Mouse (Mus musculus) C3H10T1/2 (cell line): Measurements from ENCODE around the gene Spcs3. TPM values are rescaled to one million over a fixed set of nuclear protein-coding genes. Genes with fewer than 3 reads are reported as not detected.

ENCODE experiments used
- polyA plus RNA-seq, 2 experiments: library from polyadenylated mRNA; unstranded; fragments of >200 nt; fragmentation: generic; extraction: Trizol; gene quantifications; one replicate each; pipeline ENCODE4 v1.2.1; 2012; ENCODE audit warnings: missing spikeins in 2 of 2

Spcs3 gene
- 1 to 10 TPM; 2.5 to 9.5 TPM for polyA plus RNA-seq

DNA sequence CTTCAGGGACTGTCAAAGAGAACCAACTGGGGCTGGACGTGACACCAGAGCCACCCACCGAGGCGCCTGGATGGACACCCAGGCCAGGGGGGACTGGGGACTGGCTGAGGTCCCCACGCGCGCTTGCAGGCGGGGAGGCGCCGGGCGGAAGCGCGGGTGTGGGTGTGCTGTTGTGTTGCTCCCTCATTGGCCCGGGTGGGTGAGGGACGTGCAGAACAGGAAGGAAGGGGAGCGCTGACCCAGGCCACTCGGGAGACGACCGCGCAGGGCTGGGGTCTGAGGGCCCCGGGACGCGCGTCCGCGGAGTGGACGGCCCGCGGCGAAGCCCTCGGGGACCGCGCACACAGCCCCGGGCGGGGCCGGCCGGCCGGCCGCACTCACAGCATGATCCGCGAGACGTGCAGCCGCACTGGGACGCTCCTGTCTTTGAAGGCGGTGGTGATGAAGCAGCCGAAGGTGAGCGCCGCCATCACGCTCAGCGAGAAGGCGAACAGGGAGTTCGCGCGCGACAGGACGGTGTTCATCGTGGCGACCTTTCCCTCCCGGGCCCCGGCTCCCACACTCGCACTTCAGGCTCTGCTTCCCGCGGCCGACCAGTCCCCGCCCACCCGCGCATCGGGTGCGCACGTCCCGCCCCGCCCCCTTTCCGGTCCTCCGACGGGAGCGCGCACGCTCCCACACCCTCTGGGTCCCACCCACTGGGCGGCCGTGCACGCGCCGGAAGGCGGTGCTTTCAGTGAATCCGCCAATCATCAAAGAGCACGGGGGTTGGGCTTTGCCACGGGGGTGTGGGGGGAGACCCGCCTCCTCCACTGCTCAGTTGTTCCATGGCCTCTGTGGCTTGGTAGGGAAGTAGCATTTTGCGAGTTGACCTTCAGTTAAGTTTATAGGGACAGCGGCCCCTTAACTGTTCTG lies at the start of gene Spcs3, which contains the start of gene Asb5:
TSS of gene Spcs3 (minus strand) at position 617 of the 915 bp plus-strand sequence.
TSS of gene Asb5 (plus strand) at position 199 of the 915 bp plus-strand sequence.

Other genes starting within 250 kb of the Spcs3 start
- gene Asb5, start 418 bp downstream of the Spcs3 start, polyA plus RNA-seq = under 1 TPM; 0.07 to 0.35 TPM
- gene Spata4, start 70.8 kb upstream of the Spcs3 start, polyA plus RNA-seq = not detected